Mouse (Mus musculus) forebrain, embryonic 11.5 days (tissue): Measurements from ENCODE around the gene Ppfia2. TPM values are rescaled to one million over a fixed set of nuclear protein-coding genes. Genes with fewer than 3 reads are reported as not detected.
A peak's percentile ranks its signal among the peaks of the same experiment; 100 is the strongest.

Source experiments
- ATAC-seq: fragments of 200-750 bp; cut with Nextera tagmentation; replicated peaks from 2 replicates; pipeline ENCODE4 v1.8.0; 2017; ENCODE audit warnings: moderate TSS enrichment; ENCODE audit not compliant: low FRiP score
- DNase-seq: peaks from one replicate; pipeline ENCODE4 v3.0.0-alpha.2; 2017; ENCODE audit warnings: low spot score
- H3K27ac ChIP-seq: fragments of 300-500 bp; sonication (generic); 2 replicates; pipeline ENCODE4 v1.5.1; 2014; ENCODE audit warnings: low read depth, low read length
- H3K27me3 ChIP-seq: fragments of 300-500 bp; sonication (generic); 2 replicates; pipeline ENCODE4 v1.6.1; 2014; ENCODE audit warnings: mild to moderate bottlenecking, low read length, mixed read lengths; ENCODE audit not compliant: control insufficient read depth, insufficient read depth
- H3K36me3 ChIP-seq: fragments of 300-500 bp; sonication (generic); 2 replicates; pipeline ENCODE4 v1.6.1; 2014; ENCODE audit warnings: mild to moderate bottlenecking, low read length, moderate library complexity, mixed read lengths; ENCODE audit not compliant: control insufficient read depth, insufficient read depth
- H3K4me1 ChIP-seq: fragments of 300-500 bp; sonication (generic); replicated peaks from 2 replicates; pipeline ENCODE4 v1.6.1; 2014; ENCODE audit warnings: low read length, mixed read lengths; ENCODE audit not compliant: control insufficient read depth, insufficient read depth
- H3K4me2 ChIP-seq: fragments of 300-500 bp; sonication (generic); 2 replicates; pipeline ENCODE4 v1.6.1; 2014; ENCODE audit warnings: low read depth, mild to moderate bottlenecking, low read length, moderate library complexity, mixed read lengths; ENCODE audit not compliant: severe bottlenecking
- H3K4me3 ChIP-seq: fragments of 300-500 bp; sonication (generic); 2 replicates; pipeline ENCODE4 v1.5.1; 2014; ENCODE audit warnings: low read depth, low read length
- H3K9ac ChIP-seq: fragments of 300-500 bp; sonication (generic); 2 replicates; pipeline ENCODE4 v1.6.1; 2014; ENCODE audit warnings: low read length
- H3K9me3 ChIP-seq: fragments of 300-500 bp; sonication (generic); 2 replicates; pipeline ENCODE4 v1.6.1; 2016; ENCODE audit warnings: low read length, mixed read lengths; ENCODE audit not compliant: control insufficient read depth
- WGBS: fragments of 180-500 bp; shearing (Covaris S2); extraction: QIAGEN DNeasy Blood & Tissue Kit; methylation state at CpG from one replicate; pipeline ENCODE4 v1.1.7; 2014; 5-methylcytosine and 5-hydroxymethylcytosine counted together
- polyA plus RNA-seq: library from polyadenylated mRNA; unstranded; fragments of >200 nt; fragmentation: Nextera tagmentation; extraction: Ambion mirVana; gene quantifications from 2 replicates; pipeline ENCODE4 v1.2.1, GENCODE M21; 2014

Gene Ppfia2
- polyA plus RNA-seq, result 3.3 TPM in 2 replicates

GRCm38 (mm10) chr10:106469855-106470532 lies at the start of gene Ppfia2:
Ppfia2 (plus strand) TSS chr10:106470339.
- 0% methylated on average over 30 of the region's 30 CpGs for WGBS
- peak; percentile 85 for ATAC-seq
- Histone ChIP-seq H3K4me3 (peak within 1 kb of the TSS; percentile 59), H3K4me2 (peak within 1 kb of the TSS; percentile 86), H3K27me3 (peaks cover 2% of the 10 kb centered on the region; the same call in 1 of the 2 replicates), H3K27ac (no peak within 1 kb of the TSS), H3K9me3 (no peaks in the 10 kb centered on the region), H3K4me1 (no peaks in the 10 kb centered on the region), H3K9ac (peak within 1 kb of the TSS; percentile 57), H3K36me3 (no peaks in the 10 kb centered on the region)
- DNase-seq, result peak; percentile 75

GRCm38 (mm10) chr10:106468956-106469721 lies 1.0 kb upstream of the Ppfia2 start:
- ATAC-seq, result peak; percentile 78

GRCm38 (mm10) chr10:106470533-106471205 lies 530 bp downstream of the Ppfia2 start:
- H3K27me3 ChIP-seq, result peaks cover 2% of the 10 kb centered on the region; the same call in 1 of the 2 replicates
- no peaks in the 10 kb centered on the region for H3K9me3 ChIP-seq
- 11% methylated on average over 18 of the region's 18 CpGs for WGBS
- peak overlapping the region; percentile 59 for H3K4me3 ChIP-seq
- H3K4me2 ChIP-seq, result peak overlapping the region; percentile 86
- H3K4me1 ChIP-seq, result no peaks in the 10 kb centered on the region
- no peak overlapping the region for H3K27ac ChIP-seq
- peak overlapping the region; percentile 57 for H3K9ac ChIP-seq
- H3K36me3 ChIP-seq, result no peaks in the 10 kb centered on the region
- ATAC-seq (peak; percentile 2; the same call in 1 of the 2 replicates), DNase-seq (no peak)

More at GRCm38 (mm10) chr10:106468956-106469721, 1.0 kb upstream of the Ppfia2 start:
- Histone ChIP-seq H3K36me3 (no peaks in the 10 kb centered on the region), H3K4me2 (peak overlapping the region; percentile 86), H3K27me3 (peaks cover 2% of the 10 kb centered on the region; the same call in 1 of the 2 replicates), H3K9me3 (no peaks in the 10 kb centered on the region), H3K27ac (no peak overlapping the region), H3K4me1 (no peaks in the 10 kb centered on the region), H3K9ac (peak overlapping the region; percentile 44), H3K4me3 (peak overlapping the region; percentile 59)
- WGBS, result under 1% methylated on average over 19 of the region's 19 CpGs
- DNase-seq, result peak; percentile 54

- no peak for DNase-seq
- ATAC-seq, result no peak
- WGBS, result 86% methylated on average over 6 of the region's 6 CpGs
- Histone ChIP-seq H3K4me3 (no peak overlapping the region), H3K9ac (no peak overlapping the region), H3K4me1 (no peaks in the 10 kb centered on the region), H3K36me3 (no peaks in the 10 kb centered on the region), H3K27me3 (no peaks in the 10 kb centered on the region), H3K9me3 (no peaks in the 10 kb centered on the region), H3K27ac (no peak overlapping the region), H3K4me2 (no peak overlapping the region)
Observed at GRCm38 (mm10) chr10:106509281-106510165, 39.4 kb downstream of the Ppfia2 start.

GRCm38 (mm10) chr10:106566036-106566435 lies 95.9 kb downstream of the Ppfia2 start:
- Histone ChIP-seq H3K4me2 (no peak overlapping the region), H3K4me3 (no peak overlapping the region), H3K36me3 (no peaks in the 10 kb centered on the region), H3K9me3 (no peaks in the 10 kb centered on the region), H3K9ac (no peak overlapping the region), H3K27me3 (no peaks in the 10 kb centered on the region), H3K4me1 (no peaks in the 10 kb centered on the region), H3K27ac (no peak overlapping the region)
- DNase-seq, result no peak
- ATAC-seq, result no peak
- WGBS, result 77% methylated on average over 4 of the region's 4 CpGs

GRCm38 (mm10) chr10:106585026-106585425 lies 114.9 kb downstream of the Ppfia2 start:
- 83% methylated on average over 4 of the region's 4 CpGs for WGBS

GRCm38 (mm10) chr10:106585476-106586080 lies 115.4 kb downstream of the Ppfia2 start:
- Histone ChIP-seq H3K4me3 (no peak overlapping the region), H3K27me3 (no peaks in the 10 kb centered on the region), H3K4me2 (no peak overlapping the region), H3K27ac (no peak overlapping the region), H3K9ac (no peak overlapping the region), H3K36me3 (no peaks in the 10 kb centered on the region), H3K9me3 (no peaks in the 10 kb centered on the region), H3K4me1 (no peaks in the 10 kb centered on the region)
- DNase-seq (no peak), ATAC-seq (peak; percentile 77)
- WGBS, result 3% methylated on average over 4 of the region's 4 CpGs

More at GRCm38 (mm10) chr10:106585026-106585425, 114.9 kb downstream of the Ppfia2 start:
- DNase-seq, result no peak
- H3K4me3 ChIP-seq, result no peak overlapping the region
- H3K4me2 ChIP-seq, result no peak overlapping the region
- H3K9me3 ChIP-seq, result no peaks in the 10 kb centered on the region
- H3K36me3 ChIP-seq, result no peaks in the 10 kb centered on the region
- no peaks in the 10 kb centered on the region for H3K4me1 ChIP-seq
- H3K9ac ChIP-seq, result no peak overlapping the region
- H3K27ac ChIP-seq, result no peak overlapping the region
- H3K27me3 ChIP-seq, result no peaks in the 10 kb centered on the region
- no peak for ATAC-seq
